Mouse (Mus musculus): ENCODE results near the gene Fbxw8.

Fbxw8 gene

DNA sequence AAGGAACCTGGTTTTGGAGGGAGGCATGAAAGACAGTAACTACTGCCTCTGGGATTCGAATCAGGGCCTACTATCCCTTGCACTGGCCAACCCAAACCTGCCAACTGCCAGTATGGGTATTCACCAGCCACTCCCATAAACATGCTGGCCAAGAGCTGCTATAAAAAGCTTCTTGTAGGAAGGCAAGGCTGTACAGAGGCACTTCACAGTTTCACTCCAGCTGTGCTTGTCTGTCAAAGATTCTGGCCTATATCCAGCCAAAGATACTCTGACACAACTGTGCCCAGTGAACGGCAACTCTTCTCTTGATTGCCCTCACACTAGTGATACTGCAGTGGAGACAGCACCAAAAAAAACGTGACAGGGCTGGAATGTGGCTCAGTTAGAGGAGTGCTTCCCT lies 5.6 kb downstream of the Fbxw8 start:
- no peak for DNase-seq

DNA sequence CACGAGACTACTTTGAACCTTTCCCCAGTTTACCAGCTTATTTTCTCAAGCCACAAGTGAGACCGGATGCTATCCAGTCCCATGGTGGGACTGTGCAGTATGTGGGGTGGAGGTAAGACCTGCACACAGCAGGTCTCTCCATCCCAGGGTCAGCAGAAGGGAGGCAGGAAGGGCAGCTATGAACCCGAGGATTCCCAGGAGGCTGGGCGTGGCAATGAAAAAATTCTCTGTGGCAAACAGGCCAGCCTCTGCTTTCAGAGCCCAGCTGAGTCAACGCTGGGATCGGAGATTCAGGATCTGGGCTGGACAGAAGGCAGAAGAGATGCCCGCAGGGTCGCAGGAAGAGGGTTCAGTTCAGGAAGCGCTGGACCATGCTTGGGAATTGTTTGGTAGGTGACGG lies 8.0 kb downstream of the Fbxw8 start:
- no peak for DNase-seq

- DNase-seq = no peak
These were observed 9.1 kb downstream of the Fbxw8 start for GRCm38 (mm10) chr5:118145999-118146679.

- DNase-seq = no peak
These were observed 9.8 kb downstream of the Fbxw8 start for GRCm38 (mm10) chr5:118145458-118145857.

DNA sequence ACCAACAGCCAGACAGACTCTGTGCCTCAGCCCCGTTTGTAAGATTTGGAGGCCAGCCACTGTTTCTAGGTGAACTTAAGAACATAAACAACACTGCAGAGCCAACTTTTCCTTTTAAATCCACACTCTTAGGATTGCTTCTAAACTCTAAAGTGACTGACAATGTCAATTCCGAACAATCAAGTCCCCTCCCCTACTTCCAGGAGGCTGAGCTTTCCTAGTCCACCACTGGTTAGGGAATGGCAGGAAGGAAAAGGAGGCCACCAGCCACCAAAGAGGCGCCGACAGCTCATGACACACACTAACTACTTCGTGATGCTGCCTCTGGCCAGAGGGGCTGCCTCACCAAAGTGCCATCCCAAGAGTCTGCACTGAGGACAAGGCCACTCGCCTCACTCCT lies 10.5 kb downstream of the Fbxw8 start:
- no peak for DNase-seq

DNA sequence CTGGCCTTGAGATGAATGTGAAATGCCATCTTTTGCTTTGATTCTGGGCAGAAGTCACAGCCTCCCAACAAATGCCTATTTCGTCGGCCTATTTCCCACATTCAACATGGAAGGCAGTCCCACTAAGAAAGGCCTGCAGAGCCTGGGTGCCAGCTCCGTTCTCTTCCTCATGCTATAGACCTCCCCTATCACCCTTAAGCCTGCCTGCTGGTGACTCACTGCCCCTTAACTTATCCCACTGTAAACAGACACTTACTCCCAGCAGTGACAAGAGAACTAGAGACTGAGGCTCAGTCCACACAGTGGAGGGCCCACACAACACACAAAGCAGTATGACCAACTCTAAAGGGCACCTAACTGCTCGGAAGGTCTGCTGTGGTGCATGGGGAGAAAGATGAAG lies 10.9 kb downstream of the Fbxw8 start:
- DNase-seq = no peak

GRCm38 (mm10) chr5:118143211-118144026 lies 11.8 kb downstream of the Fbxw8 start:
- DNase-seq = no peak

DNA sequence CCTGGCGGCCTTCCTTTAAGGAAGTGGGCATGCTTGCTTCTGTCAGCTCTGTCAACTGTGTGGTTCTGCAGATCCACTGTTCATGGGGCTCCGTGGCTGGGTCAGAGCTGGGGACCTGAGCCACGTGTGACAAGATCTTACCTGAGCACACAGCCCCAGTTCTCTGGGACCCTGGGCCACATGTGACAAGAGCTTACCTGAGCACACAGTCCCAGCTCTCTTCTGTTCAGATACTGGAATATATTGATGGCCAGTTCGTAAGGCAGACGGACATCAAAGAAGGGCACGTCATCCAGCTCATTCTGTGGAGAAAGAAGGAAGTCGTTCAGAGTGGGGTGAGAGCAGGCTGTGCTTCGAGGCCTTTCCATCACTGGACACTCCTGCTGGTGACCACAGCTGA lies 12.8 kb downstream of the Fbxw8 start:
- no peak for DNase-seq

GRCm38 (mm10) chr5:118139630-118140029 lies 15.6 kb downstream of the Fbxw8 start:
- DNase-seq = no peak

- no peak for DNase-seq
These were observed 18.9 kb downstream of the Fbxw8 start for GRCm38 (mm10) chr5:118136391-118136790.

DNA sequence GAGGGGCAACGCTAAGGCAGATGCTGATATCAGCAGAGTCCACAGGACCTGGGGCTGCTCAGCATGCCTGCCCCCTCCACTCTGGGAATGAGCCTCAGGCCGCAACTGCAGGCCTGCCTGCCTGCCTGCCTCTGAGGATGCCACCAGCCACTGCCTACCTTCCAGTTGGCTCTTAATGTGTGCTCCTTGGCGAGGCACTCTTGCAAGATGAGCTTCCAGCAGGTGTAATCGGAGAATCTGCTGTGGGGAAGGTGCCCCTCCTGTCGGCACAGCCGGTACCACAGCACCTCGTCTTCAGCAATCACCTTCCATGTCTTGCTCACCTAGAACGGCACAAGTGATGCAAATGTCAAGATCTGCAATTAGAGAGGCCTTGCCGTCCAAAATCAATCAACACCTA lies 26.6 kb downstream of the Fbxw8 start:
- no peak for DNase-seq

DNA sequence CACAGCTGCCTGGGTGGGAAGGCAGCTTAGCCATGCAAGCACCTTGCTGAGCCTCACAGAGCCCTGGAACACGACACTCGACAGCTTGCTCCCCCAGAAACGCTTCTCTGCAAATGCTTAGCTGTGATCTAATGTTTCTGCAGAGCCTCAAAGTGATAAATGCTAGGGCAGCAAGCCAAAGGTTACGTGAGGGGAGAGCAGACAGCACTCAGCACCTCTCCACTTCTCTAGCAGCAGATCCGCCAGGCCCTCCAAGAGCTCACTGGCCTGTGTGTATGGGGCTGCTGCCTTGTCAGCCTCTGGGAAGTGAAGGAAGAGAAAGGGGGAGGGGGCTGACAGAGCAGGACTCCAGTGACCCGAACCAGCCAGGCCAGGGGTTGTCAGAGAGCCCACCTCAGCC lies 27.1 kb downstream of the Fbxw8 start:
- no peak for DNase-seq

DNA sequence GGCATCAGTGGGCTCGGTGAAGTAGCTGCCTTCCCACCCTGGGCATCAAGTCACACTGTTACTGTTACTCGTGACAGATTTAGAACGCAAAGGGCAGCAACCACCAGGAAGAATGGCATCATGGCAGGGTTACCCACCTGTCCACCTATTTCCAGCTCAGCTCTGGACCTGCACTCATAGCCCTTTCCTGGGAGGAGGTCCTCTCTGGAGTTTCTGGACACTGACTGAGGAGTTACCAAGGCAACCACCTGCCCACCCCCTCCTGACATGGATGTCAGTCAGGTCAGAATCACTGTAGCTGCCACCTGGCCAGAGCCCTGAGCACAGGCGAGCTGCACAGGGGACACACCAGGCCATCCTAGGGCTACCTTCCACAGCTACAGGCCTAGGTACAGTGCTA lies 28.6 kb downstream of the Fbxw8 start:
- no peak for DNase-seq

DNA sequence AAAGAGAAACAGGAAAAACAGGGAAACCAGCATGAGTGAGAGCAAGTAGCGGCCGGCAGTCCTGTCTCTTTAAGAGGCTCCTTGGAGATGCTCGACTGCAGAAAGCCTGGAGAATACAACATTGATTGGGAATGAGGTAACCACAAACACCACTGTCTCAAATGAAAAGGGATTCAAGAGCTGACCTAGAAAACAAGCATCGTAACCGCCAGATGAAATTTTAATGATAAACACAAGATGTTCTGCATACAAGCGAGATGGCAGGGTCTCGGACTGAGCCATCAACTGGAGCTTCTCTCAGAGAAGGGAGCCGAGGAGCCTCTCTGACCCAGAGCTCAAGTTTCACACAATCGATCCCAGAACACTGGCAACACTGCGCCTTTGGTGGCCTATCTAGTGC lies 32.2 kb downstream of the Fbxw8 start:
- peak; percentile 67 for DNase-seq

GRCm38 (mm10) chr5:118121928-118122327 lies 33.3 kb downstream of the Fbxw8 start:
- DNase-seq = no peak

- no peak for DNase-seq
These were observed 34.6 kb downstream of the Fbxw8 start for GRCm38 (mm10) chr5:118120670-118121069.

DNA sequence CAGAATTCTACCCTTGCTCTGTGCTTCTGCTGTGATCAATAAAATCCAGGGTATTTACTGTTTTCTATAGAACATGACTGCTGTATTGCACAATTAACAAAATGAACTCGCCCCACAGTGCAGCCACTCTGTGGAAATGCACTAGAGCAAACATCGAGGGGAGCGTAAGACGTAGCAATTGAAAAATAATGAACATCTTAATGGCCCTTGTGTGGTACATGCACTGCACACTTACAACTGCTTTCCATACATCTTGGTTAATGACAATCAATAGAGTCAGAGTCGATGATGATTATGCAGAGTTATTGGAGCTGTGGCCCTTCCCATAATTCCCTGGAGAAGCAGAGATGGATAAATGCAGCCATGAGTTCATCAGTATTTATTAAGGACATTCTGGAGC lies 36.3 kb downstream of the Fbxw8 start:
- DNase-seq = no peak

DNA sequence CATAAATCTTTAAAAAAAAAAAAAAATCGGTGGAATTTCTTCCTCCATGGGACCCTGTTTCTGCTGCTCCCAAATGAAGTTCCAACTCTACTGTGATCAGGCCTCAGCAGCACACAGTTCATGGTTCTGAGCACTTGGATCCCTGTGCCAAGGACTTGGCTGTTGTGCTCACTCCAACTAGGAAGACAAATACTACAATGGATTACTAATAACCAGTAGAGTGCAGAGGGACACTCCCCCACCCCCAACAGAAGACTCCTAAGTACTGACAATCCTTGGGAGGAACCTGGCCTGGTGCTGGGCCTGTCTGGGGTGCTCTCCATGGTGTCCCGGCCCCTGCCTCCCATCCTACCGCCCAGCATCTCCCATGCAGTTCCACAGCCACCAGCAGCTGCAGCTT lies 36.9 kb downstream of the Fbxw8 start:
- no peak for DNase-seq

DNA sequence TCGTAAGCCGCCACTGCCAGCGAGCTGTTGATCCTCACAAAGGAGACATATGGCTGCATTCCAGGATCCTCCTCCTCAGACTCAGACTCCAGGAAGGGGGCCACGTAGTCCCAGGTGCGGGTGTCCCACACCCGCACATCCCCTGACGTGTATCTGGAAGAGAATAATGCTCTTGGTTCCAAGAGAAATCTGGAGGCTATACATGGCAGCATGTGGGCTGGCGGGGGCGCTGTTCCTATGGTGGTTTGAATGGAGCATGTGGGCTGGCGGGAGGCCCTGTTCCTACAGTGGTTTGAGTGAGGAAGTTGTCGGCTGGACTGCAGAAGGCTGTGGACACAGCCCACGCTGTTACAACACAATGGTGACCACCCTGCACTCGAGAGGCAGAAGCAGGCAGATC lies 41.6 kb downstream of the Fbxw8 start:
- no peak for DNase-seq

DNA sequence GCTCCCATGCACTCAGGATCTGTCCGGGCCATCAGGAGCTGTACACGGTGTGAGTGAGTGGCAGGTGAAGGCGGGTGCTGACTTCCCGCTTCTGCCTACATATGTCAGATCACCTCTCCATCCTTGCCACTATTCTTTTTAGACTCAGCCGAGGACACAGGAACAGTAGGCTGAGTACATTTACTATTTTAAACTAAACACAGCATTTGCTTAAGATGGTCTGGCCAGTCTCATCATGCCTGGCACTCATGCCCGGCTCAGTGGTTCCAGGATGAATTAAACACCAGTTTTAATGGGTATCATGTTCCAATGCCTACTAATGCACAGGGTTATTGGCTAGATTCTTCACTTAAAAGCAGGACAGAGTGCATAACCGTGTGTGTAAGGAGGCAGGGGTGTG lies 42.2 kb downstream of the Fbxw8 start:
- DNase-seq = no peak

GRCm38 (mm10) chr5:118108794-118109440 lies 46.3 kb downstream of the Fbxw8 start:
- DNase-seq = no peak

DNA sequence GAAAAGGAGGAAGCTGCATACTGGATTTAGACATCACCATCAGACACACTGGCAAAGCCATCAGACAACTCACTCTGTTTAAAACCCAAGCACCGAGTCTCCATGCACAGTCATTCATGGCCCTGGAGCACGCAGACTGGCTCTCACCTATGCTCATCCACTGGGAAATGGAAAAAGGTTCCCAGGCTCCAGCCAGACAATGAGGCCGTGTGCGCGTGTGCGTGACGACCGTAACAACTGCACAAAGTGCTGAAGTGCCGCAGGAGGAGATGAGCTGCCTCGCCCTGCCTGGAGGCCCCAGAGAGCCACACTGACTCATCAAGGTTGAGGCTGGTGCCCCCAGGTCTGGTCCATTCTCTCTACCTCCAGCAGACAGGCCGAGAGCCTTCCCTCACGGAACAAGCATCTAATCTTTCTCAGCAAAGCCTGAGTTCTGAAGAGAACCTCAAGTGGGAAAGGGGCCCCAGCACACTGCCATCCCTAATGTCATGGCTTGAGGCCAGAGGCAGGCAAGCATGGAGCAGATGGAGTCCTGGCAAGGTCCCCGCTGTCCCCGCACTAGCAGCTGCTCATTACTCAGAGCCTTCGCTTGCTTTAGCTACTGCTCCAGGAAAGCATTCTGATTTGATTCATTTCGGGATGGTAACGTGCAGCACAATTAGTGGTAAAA lies 47.0 kb downstream of the Fbxw8 start:
- peak; percentile 44 for DNase-seq

DNA sequence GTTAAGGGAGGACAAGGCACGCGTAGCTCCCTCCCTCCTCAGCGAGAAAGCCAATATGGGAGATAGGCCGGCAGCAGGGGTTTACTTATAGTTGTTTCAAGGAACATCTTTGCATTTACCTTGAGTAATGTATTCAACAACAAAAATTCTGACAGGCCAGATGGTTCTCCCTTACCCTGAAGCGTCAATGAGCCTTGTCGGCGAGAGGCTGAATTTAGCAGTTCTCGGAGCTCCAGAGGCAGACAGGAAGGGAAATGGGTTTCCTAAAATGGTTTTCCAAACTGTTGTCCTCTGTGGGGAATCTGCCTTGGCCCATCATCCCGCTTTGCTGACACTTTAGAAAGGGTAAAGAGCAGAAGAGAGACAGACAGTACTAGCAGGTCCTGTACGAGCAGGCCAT lies 48.6 kb downstream of the Fbxw8 start:
- no peak for DNase-seq

DNA sequence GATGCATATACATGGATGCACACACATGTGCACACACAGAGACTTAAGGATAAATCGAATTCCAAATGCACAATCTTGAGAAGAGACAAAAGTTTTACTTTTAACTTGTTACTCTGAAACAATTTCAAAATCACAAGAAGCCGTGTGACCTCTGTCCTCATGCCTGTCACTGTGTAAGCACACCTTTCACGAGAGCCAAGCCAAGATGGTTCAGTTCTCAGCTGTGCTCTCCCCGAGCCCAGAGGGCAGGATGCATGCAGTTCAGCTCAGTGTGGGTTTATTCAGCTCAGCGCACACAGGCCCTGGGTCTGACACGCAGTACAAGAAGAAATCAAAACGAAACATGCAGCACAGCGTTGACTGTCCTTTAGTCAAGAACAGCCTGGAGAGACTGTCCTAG lies 49.7 kb downstream of the Fbxw8 start:
- DNase-seq = peak; percentile 32
